Mouse (Mus musculus): Measurements from ENCODE around the gene Matn4. TPM values are rescaled to one million over a fixed set of nuclear protein-coding genes. Genes with fewer than 3 reads are reported as not detected.

Matn4 gene
- total and polyA plus RNA-seq, 2 experiments from 2014 or later: 1.1 to 1.7 TPM

DNA sequence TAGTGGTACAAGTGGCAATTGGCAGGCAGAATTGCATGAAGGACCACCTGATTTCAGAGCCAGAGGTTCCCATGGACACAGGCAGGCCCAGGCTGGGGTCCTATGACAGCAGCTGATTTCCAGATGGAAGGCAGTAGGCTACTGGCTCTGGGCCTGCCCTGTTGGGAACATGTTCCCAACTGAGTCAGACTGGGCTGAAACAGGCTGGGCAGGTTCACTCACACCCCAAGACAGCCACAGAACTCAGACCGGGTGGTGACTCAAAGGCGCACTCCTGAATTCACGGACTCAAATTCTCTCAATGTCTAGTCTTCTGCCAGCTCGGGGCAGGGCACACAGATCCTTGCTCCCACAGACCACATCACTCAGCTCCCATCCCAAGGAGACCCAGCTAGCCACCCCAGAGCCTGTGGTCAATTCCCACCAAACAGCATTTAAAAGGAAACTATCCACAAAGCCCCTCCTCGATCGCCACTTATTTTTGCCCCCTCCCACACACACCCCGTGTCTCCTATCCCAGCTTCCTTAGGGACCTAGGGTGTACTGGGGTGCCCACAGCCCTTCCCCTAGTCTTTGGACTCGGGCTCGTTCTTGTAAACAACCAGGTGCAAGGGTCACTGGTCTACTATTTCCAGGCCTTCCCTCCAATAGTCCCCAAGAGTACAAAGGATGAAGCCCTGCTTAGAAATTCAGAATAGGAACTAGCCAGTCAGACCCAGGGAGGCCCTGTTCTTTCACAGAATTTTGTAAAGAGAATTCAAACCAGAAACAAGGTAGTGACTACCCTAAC, 26.9 kb upstream of the Matn4 start:
- no peak for TF ChIP-seq EP300 (IDR thresholded peaks at IDR 0.05; ENCODE audit: low read depth)
- no peak for TF ChIP-seq CTCF (IDR thresholded peaks at IDR 0.05; ENCODE audit: low read depth)
- Histone ChIP-seq H3K4me3 (ENCODE audit: low read depth, low read length) (no peak overlapping the region), H3K27ac (ENCODE audit: low read depth) (no peak overlapping the region), H3K4me2 (ENCODE audit: low read depth, low read length) (no peak overlapping the region), H3K27me3 (ENCODE audit: control insufficient read depth, insufficient read depth, low read length) (peaks cover 10% of the 10 kb centered on the region; the same call in 1 of the 2 replicates), H3K36me3 (replicated peaks; ENCODE audit: control insufficient read depth, insufficient read depth, low read length) (peaks cover 26% of the 10 kb centered on the region), H3K9ac (replicated peaks; ENCODE audit: low read depth, low read length) (no peak overlapping the region), H3K4me1 (ENCODE audit: control insufficient read depth, insufficient read depth) (peaks cover 26% of the 10 kb centered on the region), H3K9me3 (replicated peaks; ENCODE audit: control insufficient read depth, low read length) (no peaks in the 10 kb centered on the region)
- DNase-seq (ENCODE audit: low spot score): no peak
- WGBS: 75% methylated on average over 9 of the region's 9 CpGs
- ATAC-seq (ENCODE audit: insufficient read depth, low read depth): no peak

- Histone ChIP-seq H3K36me3 (replicated peaks; ENCODE audit: control insufficient read depth, insufficient read depth, low read length) (peaks cover 26% of the 10 kb centered on the region), H3K4me2 (ENCODE audit: low read depth, low read length) (no peak overlapping the region), H3K27ac (ENCODE audit: low read depth) (no peak overlapping the region), H3K27me3 (ENCODE audit: control insufficient read depth, insufficient read depth, low read length) (peaks cover 10% of the 10 kb centered on the region; the same call in 1 of the 2 replicates), H3K4me1 (ENCODE audit: control insufficient read depth, insufficient read depth) (peaks cover 17% of the 10 kb centered on the region), H3K9ac (replicated peaks; ENCODE audit: low read depth, low read length) (no peak overlapping the region), H3K4me3 (ENCODE audit: low read depth, low read length) (no peak overlapping the region), H3K9me3 (replicated peaks; ENCODE audit: control insufficient read depth, low read length) (no peaks in the 10 kb centered on the region)
- 28% methylated on average over 7 of the region's 7 CpGs for WGBS
- DNase-seq (ENCODE audit: low spot score) (no peak), ATAC-seq (ENCODE audit: insufficient read depth, low read depth) (no peak)
- TF ChIP-seq CTCF (IDR thresholded peaks at IDR 0.05; ENCODE audit: low read depth) (no peak), EP300 (IDR thresholded peaks at IDR 0.05; ENCODE audit: low read depth) (no peak)
These were observed 25.7 kb upstream of the Matn4 start for GRCm38 (mm10) chr2:164430697-164431096.

- TF ChIP-seq EP300 (IDR thresholded peaks at IDR 0.05; ENCODE audit: low read depth) (no peak), CTCF (IDR thresholded peaks at IDR 0.05; ENCODE audit: low read depth) (no peak)
- Histone ChIP-seq H3K4me2 (ENCODE audit: low read depth, low read length) (no peak overlapping the region), H3K27me3 (ENCODE audit: control insufficient read depth, insufficient read depth, low read length) (peaks cover 10% of the 10 kb centered on the region; the same call in 1 of the 2 replicates), H3K9ac (replicated peaks; ENCODE audit: low read depth, low read length) (no peak overlapping the region), H3K27ac (ENCODE audit: low read depth) (no peak overlapping the region), H3K4me1 (ENCODE audit: control insufficient read depth, insufficient read depth) (peaks cover 11% of the 10 kb centered on the region), H3K4me3 (ENCODE audit: low read depth, low read length) (no peak overlapping the region), H3K36me3 (replicated peaks; ENCODE audit: control insufficient read depth, insufficient read depth, low read length) (peaks cover 26% of the 10 kb centered on the region), H3K9me3 (replicated peaks; ENCODE audit: control insufficient read depth, low read length) (no peaks in the 10 kb centered on the region)
- ATAC-seq (ENCODE audit: insufficient read depth, low read depth): no peak
- no peak for DNase-seq (ENCODE audit: low spot score)
- WGBS: 62% methylated on average over 15 of the region's 15 CpGs
These were observed 25.1 kb upstream of the Matn4 start for GRCm38 (mm10) chr2:164429881-164430615.

DNA sequence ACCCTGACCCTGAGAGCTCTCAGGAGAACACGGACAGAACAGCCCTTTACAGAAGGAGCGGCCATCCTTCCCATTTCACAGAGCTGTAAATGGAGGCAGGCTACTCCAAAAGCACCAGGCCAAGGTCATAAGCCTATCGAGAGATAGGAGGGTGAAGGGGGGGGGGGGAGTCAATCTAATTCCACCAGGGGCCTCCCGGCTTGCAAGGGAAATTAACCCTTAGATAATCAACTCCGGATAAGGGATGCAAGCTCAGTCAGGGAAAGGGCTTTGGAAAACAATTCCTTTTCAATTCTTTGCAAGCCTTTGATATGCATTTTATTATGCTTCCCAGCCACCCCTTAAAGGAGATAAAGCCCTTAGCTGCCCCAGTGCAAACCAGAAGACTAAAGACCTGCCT, 23.5 kb upstream of the Matn4 start:
- Histone ChIP-seq H3K27me3 (ENCODE audit: control insufficient read depth, insufficient read depth, low read length) (0 out of 2 replicates have a peak, but pooled peaks cover 4% of the 10 kb centered on the region), H3K27ac (ENCODE audit: low read depth) (no peak overlapping the region), H3K9me3 (replicated peaks; ENCODE audit: control insufficient read depth, low read length) (no peaks in the 10 kb centered on the region), H3K4me3 (ENCODE audit: low read depth, low read length) (no peak overlapping the region), H3K9ac (replicated peaks; ENCODE audit: low read depth, low read length) (no peak overlapping the region), H3K4me2 (ENCODE audit: low read depth, low read length) (no peak overlapping the region), H3K36me3 (replicated peaks; ENCODE audit: control insufficient read depth, insufficient read depth, low read length) (peaks cover 32% of the 10 kb centered on the region), H3K4me1 (ENCODE audit: control insufficient read depth, insufficient read depth) (peaks cover 10% of the 10 kb centered on the region)
- WGBS: 48% methylated on average over 5 of the region's 5 CpGs
- no peak for TF ChIP-seq CTCF (IDR thresholded peaks at IDR 0.05; ENCODE audit: low read depth)
- TF ChIP-seq EP300 (IDR thresholded peaks at IDR 0.05; ENCODE audit: low read depth): no peak
- DNase-seq (ENCODE audit: low spot score) (no peak), ATAC-seq (ENCODE audit: insufficient read depth, low read depth) (no peak)

GRCm38 (mm10) chr2:164426952-164427351, 22.0 kb upstream of the Matn4 start:
- Histone ChIP-seq H3K4me2 (ENCODE audit: low read depth, low read length) (no peak overlapping the region), H3K9ac (replicated peaks; ENCODE audit: low read depth, low read length) (no peak overlapping the region), H3K4me1 (ENCODE audit: control insufficient read depth, insufficient read depth) (no peaks in the 10 kb centered on the region), H3K27ac (ENCODE audit: low read depth) (no peak overlapping the region), H3K36me3 (replicated peaks; ENCODE audit: control insufficient read depth, insufficient read depth, low read length) (peaks cover 32% of the 10 kb centered on the region), H3K4me3 (ENCODE audit: low read depth, low read length) (no peak overlapping the region), H3K27me3 (ENCODE audit: control insufficient read depth, insufficient read depth, low read length) (0 out of 2 replicates have a peak, but pooled peaks cover 4% of the 10 kb centered on the region), H3K9me3 (replicated peaks; ENCODE audit: control insufficient read depth, low read length) (no peaks in the 10 kb centered on the region)
- no peak for ATAC-seq (ENCODE audit: insufficient read depth, low read depth)
- no peak for DNase-seq (ENCODE audit: low spot score)
- TF ChIP-seq CTCF (IDR thresholded peaks at IDR 0.05; ENCODE audit: low read depth) (no peak), EP300 (IDR thresholded peaks at IDR 0.05; ENCODE audit: low read depth) (no peak)
- WGBS: 81% methylated on average over 5 of the region's 5 CpGs
